Mouse (Mus musculus) liver, adult 2 months (tissue): ENCODE measurements around the gene Mospd3.

Experiments used
- CTCF ChIP-seq: fragments of 200-500 bp; IDR thresholded peaks from 2 replicates; pipeline ENCODE4 v1.5.1; 2011; ENCODE audit warnings: low read depth, low read length, control low read depth
- POLR2A ChIP-seq: fragments of 200-500 bp; IDR thresholded peaks from 2 replicates; pipeline ENCODE4 v1.6.1; 2011; ENCODE audit warnings: low read length, control low read depth; ENCODE audit not compliant: insufficient read depth; ENCODE audit errors: extremely low read depth

DNA sequence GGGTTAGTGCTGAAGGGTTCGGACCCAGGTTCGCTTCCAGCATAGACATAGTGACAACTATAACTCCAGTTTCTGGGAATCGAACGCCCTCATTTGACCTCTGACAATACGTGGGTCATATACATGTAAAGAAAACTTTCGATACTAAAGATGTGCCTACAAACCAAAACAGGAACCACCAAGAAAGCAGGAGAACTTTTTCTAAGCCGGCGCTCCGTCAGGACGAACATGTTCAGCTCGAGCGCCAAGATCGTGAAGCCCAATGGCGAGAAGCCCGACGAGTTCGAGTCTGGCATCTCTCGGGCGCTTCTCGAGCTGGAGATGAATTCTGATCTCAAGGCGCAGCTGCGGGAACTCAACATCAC is 489 bp upstream of the Mospd3 start:
- no peak for TF ChIP-seq CTCF
- TF ChIP-seq POLR2A = no peak
